Mouse (Mus musculus) kidney, postnatal 4 days (tissue): ENCODE data around the gene Zfyve19.

Experiments
- DNase-seq, 2 experiments: peaks; one replicate each; pipeline ENCODE4 v3.0.0; 2021; ENCODE audit warnings: mixed read lengths in 2 of 2

Gene Zfyve19

DNA sequence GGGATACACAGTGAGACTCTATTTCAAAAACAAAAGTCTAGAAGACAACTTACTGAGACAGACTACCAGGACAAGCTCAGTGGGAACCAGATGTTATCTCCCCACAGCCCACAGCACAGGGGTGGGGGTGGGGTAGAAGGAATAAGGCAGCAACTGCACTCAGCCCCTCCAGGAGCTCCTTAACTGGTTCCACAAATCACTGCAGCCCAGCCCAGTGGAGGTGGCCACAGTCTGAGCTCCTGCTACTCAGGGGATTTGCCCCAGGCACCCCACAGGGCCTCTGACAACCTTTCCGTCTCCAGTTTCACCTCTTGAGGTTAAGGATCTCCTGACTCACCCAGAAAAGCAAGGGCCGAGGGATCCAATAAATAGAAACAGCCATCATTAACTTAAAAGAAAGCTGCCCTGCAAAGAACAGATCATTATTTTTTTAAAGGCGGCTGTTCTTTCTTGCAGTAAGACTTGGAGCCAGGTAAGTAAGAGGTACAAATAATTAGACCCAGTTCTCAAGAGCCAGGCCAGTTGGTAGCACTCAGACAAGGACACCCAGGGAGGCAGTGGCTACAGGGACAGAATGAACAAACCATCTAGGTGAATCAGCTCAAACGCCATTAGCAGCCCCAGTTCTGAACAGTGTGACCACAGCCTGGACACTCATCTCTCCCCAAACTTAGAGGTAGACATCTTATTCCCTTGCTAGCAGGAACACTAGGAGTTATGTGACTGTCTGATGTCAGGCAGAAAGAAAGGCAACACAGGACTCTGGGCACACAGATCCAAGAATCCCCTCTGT, 11.9 kb upstream of the Zfyve19 start:
- no peak for DNase-seq

DNA sequence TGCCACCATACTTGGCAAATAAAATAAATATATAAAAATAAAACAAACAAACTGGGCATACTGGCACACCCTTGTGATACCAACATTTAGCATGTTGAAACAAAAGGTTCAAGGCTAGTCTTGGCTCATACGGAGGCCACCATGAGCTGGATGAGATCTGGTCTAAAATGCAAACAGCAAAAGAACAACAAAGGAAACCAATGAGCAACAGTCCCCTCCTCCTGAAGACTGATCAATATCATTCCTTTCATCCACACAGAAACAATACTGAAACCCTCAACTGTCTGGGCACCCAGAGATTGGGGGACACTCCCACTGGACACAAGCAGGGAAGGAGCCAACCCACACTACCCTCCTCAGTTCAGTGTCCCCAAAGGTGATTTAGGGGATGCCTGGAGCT, 10.9 kb upstream of the Zfyve19 start:
- DNase-seq, result no peak

DNA sequence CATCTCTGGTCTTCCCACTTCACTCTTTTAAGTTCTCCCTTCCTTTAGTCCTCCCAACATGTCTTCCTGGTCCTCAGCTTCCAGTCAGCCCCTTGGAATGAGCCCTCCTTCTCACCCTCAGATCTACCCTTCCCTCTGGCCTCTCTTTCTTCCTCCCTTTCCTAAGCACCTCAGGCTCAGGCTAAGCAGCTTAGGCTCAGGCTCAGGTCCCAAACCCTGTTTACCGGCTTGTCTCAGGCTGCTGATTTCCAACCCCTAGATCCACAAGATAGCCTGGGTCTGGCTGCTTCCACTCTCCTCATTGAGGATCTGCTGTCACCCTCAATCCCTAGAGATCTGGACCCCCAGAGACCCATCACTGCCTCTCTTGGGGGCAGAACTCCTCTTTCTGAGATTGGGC, 10.4 kb upstream of the Zfyve19 start:
- DNase-seq, result no peak

DNA sequence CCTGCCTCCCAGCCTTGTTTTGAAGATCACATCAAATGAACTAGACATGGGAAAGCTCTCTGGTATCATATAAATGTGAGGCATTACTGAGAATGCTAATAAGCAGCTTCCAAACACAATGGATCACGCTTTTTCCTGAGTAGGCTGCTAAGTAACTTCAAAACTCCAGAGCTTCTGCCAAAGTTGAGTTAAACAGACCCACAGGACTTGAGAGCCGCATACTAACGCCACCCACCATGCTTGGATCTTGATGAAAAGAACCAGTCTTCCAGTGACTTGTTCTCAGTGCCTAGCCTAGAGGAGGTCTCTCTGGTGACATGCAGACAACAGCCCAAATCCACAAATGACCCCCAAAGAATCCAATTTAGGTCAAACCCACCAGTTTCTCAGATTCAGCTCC, 9.5 kb upstream of the Zfyve19 start:
- no peak for DNase-seq

DNA sequence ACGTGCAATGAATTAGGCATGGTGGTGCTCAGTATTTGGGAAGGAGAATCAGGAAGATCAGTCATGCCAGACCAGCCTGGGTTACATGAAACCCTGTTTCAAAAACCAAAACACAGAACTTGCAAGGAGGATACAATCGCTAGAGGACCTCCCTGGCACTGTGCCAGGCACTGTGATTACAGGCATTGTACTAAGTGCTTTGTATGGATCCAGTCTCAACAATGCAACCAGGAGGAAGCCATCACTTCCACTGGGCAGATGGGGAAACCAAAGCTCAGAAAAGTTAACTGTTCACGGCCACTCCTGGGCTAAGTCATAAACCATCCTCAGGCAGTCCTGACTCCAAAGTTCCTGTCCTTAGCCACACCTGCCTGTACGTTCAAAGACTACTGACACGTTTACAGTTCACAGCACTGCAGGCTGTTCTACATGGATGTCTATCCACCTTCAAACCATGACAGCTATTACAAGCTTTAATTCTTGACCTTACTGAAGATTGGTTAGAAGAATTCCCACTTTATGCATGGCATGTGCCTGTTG, 5.4 kb upstream of the Zfyve19 start:
- peak; percentile 71 to 78 for DNase-seq

DNA sequence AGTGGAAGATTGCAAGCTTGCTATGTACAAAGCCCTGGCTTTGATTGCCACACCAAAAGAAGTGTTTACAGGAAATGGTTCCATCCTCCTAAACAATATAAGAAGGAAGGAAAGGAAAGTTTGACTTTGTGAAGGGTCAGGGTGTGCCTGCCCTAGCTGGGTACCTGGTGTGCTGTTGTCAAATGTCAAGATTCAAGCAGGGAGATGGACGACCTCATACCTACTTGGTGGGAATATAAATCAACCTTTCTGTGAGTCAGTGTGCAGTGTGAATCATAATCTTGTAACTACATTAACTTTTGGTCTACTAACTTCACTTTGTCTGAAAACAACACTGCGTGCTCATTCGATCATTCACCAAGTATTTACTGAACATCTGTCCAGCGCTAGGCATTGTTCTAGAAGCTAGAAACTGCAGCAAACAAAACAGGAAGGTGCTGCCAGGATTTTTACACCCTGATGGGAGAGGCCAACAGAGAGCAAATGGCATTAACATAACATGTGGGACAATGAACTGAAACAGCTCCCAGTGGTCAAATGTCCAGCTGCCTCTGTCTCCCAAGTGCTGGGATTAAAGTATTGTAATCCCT, 4.5 kb upstream of the Zfyve19 start:
- DNase-seq, result no peak

DNA sequence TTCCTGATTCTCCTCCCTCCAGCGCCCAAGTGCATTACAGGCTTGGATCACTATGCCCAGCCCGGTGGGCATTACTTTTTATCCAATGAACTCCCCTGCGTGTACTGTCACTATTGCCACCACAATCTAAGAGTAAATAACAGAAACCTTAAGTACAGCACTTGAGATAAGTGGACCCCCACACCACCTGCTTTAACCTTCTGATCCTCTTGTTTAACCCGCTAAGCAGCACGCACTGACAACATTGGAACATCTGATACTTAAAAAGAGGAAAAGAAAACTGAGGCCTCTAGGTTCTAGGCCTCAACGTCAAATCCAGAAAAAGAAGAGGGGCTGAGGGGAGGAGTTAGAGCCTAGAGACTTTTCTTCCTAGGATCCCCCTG, 465 bp upstream of the Zfyve19 start:
- DNase-seq, result peak in 1 of 2 experiments; percentile 7

DNA sequence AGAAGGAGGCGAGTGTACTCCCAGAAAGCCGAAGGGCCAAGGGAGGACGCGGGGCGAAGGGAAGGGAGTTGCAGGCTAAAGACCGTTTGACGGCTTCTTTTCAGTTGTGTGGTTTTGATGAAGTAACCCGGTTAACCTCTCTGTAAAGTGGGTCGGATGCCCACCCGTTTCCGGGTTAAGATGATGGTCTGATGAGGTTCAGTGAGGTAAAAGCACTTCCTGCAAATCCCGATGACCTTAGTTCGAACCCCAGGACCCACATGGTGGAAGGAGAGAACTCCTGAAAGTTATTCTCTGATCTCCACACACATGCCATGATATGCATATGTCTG, 725 bp downstream of the Zfyve19 start:
- no peak for DNase-seq

DNA sequence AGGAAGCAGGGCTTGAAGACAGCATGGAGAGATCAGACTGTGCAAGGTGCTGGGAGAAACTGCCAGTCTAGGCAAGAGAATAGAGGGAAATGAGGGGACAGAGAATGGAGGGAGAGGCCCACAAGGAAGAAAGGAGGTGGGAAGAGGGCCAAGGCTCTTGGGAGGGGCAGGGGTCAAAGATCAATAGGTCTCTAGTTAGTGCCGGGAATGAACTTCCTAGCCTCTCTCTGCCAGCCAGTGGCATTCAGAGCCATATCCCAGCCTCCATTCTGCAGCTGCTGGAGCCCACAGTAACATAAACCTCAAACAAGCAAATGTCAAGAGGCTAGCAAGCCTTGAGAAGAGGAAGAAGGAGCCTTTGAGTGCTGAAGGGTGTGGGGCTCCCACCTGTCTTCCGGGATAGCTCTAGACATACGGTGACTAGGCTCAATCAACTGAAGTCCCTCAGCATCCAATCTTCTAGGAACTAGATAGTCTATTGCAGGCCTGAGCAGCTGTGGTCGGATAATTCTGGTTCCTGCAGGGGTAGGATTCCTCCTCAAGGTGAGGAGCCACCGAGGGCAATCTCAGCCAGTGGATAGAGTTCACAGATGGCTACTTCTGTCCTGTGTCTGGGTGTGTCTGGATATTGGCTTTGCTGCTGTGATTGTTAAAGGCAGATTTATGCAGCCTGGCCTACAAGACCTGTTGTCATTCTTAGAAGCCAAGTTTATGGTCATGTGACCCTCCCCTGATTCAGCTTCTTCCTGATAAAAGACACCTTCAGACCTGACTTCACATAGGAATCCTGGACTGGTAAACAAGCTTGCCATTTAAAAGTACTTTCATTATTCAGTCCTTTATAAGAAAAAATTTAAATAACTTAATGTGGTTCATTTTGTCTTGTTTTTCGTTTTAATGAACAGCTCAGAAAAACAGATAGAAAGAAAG, 21.6 kb downstream of the Zfyve19 start, which contains the start of gene Ppp1r14d:
Gene Ppp1r14d, minus strand, starts transcription at position 132 of the 930 bp plus-strand sequence.
- no peak for DNase-seq

DNA sequence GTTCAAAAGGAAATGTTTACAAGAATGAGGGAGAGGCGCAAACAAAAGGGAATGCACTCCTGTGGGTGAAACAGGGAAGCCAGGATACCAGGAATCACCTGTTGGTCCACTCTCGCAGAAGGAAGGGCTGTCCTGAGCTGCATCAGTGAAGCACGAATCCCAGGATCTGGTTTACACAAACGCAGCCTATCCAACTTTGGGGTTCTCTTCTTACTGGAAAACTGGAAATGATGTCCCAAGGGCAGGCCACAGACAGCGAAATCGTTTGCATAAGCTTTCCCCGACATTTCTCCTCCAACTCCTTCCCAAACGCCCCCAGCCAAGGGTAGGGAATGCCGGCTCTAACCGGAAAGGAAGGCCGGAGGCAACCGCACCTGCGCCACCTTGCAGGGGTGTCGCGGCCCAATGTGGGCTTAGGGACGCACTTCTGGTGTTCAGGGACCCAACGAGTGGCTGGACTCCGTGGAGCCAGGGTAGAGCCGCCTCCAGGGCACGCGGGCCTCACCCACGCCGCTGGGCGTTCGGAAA, 28.3 kb downstream of the Zfyve19 start:
- DNase-seq, result no peak

DNA sequence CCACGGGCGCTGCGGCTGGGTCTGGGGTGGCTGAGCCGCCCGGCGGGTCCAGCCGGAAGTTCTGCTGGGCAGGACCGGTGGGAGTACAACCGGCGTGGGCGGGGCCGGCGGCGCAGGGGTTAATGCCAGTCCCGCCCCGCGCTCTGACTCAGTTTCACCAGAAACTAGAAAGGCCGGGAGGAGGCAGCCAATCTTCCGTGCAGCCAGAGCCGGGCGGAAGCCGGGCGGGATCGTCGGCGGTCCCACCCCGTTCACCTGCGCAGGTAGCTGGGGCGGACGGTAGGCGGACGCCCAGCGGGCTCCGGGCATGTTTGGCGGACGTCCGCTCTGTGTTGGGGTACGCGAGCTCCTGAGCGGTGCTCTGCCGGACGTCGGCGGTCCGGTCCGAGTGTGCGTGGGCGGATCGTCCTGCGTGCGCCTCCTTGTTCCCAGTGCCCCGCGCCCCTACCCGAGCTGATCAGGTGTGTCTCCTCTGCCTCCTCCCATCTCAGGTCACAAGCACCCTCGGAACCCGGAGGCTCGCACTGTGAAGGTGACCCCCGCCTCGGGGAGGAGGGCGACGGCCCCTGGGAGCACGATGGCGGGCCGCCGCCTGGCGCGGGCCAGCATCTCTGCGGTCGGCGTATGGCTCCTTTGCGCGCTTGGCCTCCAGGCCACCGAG, 28.9 kb downstream of the Zfyve19 start, which contains the start of gene Spint1:
Gene Spint1, plus strand, starts transcription at position 153 of the 661 bp plus-strand sequence.
- peak; percentile 69 to 79 for DNase-seq

DNA sequence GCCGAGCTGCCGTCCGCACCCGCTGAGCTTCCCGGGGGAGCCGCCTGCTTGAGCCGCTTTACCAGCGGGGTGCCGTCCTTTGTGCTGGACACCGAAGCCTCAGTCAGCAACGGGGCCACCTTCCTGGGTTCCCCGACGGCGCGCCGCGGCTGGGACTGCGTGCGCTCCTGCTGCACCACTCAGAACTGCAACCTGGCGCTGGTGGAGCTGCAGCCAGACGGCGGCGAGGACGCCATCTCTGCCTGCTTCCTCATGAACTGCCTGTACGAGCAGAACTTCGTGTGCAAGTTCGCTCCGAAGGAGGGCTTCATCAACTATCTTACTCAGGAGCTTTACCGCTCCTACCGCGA, 29.4 kb downstream of the Zfyve19 start:
- DNase-seq, result peak in 1 of 2 experiments; percentile 66

DNA sequence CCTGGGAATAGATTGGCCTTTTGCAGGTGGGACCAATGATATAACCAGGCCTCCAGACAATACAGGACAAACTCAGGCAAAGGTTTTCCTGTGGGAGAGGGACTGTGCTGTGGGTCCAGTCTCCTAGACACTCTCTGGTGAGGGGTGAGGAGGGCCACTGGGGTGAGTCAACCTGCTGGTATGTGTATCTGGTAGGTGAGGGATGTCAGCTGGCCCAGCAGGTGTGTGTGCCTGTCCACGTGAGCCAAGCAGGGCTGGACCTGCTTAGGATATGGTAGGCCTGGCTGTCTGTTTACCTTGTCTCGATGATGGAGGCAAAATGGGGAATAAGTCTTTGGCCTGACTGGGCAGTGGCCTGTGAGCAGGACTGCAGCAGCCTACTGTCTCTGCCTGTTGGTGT, 30.3 kb downstream of the Zfyve19 start:
- peak in 1 of 2 experiments; percentile 37 for DNase-seq

DNA sequence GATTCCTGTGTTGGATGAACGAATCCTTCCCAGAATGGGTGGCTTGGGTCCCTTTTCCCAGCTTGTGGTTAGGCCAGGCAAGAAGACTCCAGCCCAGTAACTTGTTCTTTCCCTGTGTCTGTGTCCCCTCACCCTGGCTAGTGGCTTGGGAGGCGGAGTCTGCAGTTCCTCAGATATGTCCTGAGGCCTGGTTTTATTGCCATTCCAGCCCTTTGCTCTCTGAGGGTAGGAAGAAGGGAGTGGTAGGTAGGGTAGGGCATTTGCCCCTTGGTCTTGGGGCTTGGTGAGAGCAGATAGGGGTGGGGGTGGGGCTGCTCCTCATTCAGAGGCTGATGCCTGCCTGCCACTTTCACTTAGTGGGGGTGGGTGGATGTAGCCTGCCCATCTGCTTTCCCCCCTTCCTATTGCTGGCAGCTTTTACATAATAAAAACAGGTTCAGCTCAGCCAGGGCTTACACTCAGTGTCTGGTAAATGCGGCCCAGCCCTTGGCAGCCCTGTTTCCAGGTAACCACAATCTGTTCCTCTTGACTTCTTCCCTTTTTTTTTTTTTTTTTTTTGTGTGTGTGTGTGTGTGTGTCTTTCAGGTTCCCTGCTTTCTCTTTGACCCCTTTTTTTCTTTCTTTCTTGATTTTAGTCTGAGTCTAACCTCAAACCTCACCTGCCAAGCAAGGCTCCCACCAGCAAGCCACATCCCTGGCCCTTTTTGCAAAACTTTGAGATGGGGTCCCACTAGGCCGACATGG, 31.8 kb downstream of the Zfyve19 start:
- DNase-seq, result peak in 1 of 2 experiments; percentile 13

DNA sequence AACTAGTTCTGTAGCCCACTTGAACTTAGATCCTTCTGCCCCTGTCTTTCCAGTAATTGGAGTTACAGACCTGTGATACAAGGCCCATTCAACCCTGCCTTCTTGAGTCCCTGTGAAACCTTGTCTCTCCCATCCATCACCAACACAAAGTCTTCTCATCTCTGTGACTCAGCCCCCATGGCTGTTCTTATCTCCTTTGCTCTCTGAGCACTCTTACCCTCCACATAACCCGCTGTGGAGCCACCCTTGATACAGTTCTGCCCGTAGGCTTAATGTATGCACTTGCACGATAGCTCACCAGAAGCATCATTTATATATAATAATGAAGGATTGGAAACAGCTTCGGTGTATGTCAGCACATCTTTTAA, 32.4 kb downstream of the Zfyve19 start:
- no peak for DNase-seq

DNA sequence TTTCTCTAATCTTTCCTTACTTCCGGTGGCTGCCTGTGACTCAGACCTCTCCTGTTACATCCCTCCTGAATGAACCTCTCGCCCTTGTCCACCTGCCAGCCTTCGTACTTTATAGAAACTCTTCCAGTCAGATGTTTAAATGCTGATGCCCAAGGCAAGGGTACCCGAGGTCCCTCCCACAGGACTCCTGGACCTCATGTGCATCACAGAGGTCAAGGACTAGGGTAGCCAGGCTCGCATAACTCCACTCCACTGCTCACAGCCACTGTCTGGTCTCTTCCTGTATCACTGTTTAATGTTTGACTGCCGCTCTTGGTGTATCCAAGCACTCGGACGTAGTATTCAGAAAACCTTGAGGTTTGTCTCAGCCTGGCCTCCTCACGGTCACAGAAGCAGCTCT, 34.1 kb downstream of the Zfyve19 start:
- peak in 1 of 2 experiments; percentile 52 for DNase-seq

DNA sequence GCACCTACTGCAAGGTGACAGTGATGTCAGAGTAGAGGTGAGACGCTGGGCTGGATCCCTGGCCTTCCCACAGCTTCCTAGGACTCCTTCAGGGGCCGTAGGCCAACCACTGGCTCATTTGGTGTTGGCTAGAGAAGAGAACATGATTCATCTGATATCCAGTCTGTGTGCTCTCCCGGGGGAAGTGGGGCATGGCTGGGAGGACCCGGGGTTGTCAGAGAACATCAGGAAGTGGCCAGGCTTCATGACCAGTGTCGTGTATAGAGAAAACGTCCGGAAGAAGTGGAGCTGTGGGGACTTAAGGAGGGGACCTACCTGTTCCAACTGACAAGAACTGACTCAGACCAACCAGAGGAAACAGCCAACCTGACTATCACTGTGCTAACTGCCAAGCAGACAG, 36.8 kb downstream of the Zfyve19 start:
- DNase-seq, result no peak

DNA sequence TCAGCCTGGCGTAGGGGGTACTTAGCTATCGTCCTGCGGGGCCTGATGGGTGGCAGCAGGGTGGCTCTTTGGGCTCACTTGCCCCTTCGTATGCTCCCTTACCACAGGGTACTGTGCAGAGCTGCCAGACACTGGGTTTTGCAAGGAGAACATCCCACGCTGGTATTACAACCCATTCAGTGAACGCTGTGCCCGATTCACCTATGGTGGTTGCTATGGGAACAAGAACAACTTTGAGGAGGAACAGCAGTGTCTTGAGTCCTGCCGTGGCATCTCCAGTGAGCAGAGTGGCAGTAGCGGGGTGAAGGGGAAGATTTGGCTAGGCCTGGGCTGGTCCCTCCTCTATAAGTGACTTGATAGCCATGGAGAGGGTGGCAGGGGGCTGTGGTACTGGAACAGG, 39.5 kb downstream of the Zfyve19 start:
- no peak for DNase-seq

DNA sequence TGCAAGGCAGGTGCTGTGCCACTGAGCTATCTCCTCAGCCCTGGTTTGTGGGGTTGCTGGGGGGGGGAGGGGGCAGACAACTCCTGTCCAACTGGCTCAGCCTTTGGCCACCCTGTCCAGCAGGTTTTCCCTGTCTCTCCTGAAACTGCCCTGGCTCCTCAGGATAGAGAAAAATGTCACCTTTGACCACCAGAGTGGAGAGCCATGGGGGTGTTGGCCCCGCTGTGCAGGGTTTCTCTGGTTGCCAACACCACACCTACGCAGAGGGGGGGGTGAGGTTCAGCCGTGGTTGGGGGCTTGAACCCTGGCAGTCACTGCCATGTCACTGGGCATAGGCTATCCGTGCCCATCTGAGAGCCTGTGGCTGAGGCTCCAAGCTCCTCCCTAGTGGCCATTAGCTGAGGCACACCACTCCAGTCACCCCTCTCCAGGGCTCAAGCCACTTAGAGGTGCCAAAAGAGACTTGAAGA, 41.2 kb downstream of the Zfyve19 start:
- peak in 1 of 2 experiments; percentile 31 for DNase-seq

DNA sequence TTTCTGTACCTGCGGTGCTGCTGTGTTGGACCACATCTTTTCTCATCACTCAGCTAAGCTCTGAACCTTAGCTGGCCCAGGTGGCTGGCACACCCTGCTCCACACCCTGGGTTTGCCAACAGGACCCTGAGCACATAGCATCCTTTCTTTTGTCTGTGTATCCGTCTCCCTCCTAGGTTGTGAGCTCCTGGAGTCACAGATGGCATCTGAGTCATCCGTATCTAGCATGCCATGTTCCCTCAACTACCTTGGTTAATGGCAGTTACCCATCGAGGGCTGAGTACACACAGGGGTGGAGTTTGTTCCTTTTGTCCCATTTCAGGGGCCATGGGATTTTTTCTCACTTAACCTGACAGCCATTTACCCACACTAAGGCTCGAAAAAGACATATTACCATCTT, 42.0 kb downstream of the Zfyve19 start:
- DNase-seq, result no peak

DNA sequence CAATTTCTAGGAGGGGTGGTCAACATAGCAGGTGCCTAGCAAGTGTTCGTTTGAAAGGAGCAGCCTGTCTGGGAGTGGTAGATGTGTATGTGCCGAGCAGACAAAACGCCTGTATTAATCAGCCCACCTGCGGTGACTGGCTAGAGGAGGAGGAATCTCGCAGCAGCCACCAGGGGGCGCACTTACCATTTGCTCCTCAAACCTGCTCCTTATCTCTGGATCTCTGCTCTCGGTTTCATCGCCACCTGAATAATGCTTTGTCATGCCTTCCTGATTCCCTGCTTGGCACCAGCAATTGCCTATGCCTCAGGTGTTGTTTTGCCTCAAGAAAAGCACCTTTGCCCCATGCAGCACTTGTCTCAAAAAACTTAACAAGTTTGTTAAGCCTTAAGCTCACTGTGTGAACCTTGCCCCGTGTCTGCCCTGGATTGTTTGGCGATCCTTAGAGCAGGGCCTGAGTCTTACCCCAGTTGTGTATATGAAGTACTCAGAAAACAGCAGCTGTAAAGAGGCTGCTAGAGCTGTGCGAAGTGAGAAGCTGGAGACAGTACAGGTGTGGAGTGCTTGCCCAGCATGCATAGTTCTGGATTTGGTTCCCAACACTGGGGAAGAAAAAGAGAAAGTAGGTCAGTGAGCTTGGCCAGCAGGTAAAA, 42.5 kb downstream of the Zfyve19 start:
- DNase-seq, result peak; percentile 93 to 94
